Mouse (Mus musculus) MEL (cell line): ENCODE measurements around the gene Eif2b5. TPM values are rescaled to one million over a fixed set of nuclear protein-coding genes. Genes with fewer than 3 reads are reported as not detected.

ENCODE experiments used
- DNase-seq: peaks from one replicate; pipeline ENCODE4 v3.0.0; 2011; ENCODE audit warnings: low read depth, low spot score
- H3K27ac ChIP-seq: 2 replicates; pipeline ENCODE4 v1.5.1; 2012; ENCODE audit warnings: low read depth, mild to moderate bottlenecking, control low read depth, low read length, moderate library complexity; ENCODE audit not compliant: control insufficient read depth
- H3K27me3 ChIP-seq, 2 experiments: fragments of 150-350 bp in 1 of 2; sonication (generic) in 1 of 2; 2 replicates each; pipeline ENCODE4 v1.6.1; 2012; ENCODE audit warnings: low read length in 2 of 2, mild to moderate bottlenecking in 2 of 2, improper control_type of control experiment in 1 of 2, moderate library complexity in 1 of 2; ENCODE audit not compliant: insufficient read depth in 2 of 2, control insufficient read depth in 1 of 2
- H3K36me3 ChIP-seq, 2 experiments: 2 replicates each; pipeline ENCODE4 v1.6.1; 2012 to 2014; ENCODE audit warnings: low read length in 2 of 2, improper control_type of control experiment in 1 of 2, inconsistent platforms in 1 of 2, mild to moderate bottlenecking in 1 of 2; ENCODE audit not compliant: insufficient read depth in 2 of 2, control insufficient read depth in 1 of 2
- H3K4me1 ChIP-seq, 2 experiments: fragments of 150-350 bp in 1 of 2; sonication (generic) in 1 of 2; 2 replicates each; pipeline ENCODE4 v1.6.1; 2012; ENCODE audit warnings: low read length in 2 of 2, improper control_type of control experiment in 1 of 2, mild to moderate bottlenecking in 1 of 2; ENCODE audit not compliant: insufficient read depth in 2 of 2, control insufficient read depth in 1 of 2
- H3K4me3 ChIP-seq, 2 experiments: fragments of 150-350 bp in 1 of 2; sonication (generic) in 1 of 2; 2 replicates each; pipeline ENCODE4 v1.5.1; 2012; ENCODE audit warnings: low read depth in 2 of 2, low read length in 2 of 2, mild to moderate bottlenecking in 2 of 2, moderate library complexity in 2 of 2, control low read depth in 1 of 2, improper control_type of control experiment in 1 of 2; ENCODE audit not compliant: control insufficient read depth in 1 of 2, insufficient read depth in 1 of 2
- H3K79me2 ChIP-seq: 2 replicates; pipeline ENCODE4 v1.6.1; 2012; ENCODE audit warnings: mild to moderate bottlenecking, low read length, moderate library complexity; ENCODE audit not compliant: control insufficient read depth, poor library complexity, insufficient read depth
- H3K9ac ChIP-seq: 2 replicates; pipeline ENCODE4 v1.6.1; 2012; ENCODE audit warnings: low read depth, mild to moderate bottlenecking, control low read depth, low read length, moderate library complexity; ENCODE audit not compliant: control insufficient read depth, poor library complexity, severe bottlenecking
- H3K9me3 ChIP-seq: fragments of 150-350 bp; sonication (generic); replicated peaks from 2 replicates; pipeline ENCODE4 v1.6.1; 2012; ENCODE audit warnings: mild to moderate bottlenecking, low read length, improper control_type of control experiment, moderate library complexity; ENCODE audit not compliant: insufficient read depth
- BHLHE40 ChIP-seq: IDR thresholded peaks from 2 replicates; pipeline ENCODE4 v1.6.1; 2012; ENCODE audit warnings: low read depth, mild to moderate bottlenecking, inconsistent platforms, low read length, improper control_type of control experiment, borderline replicate concordance
- CHD1 ChIP-seq: IDR thresholded peaks from 2 replicates; pipeline ENCODE4 v1.6.1; 2012; ENCODE audit warnings: low read depth, mild to moderate bottlenecking, inconsistent platforms, low read length, improper control_type of control experiment
- CTCF ChIP-seq, 3 experiments: IDR thresholded peaks in 2 of 3; conservative IDR thresholded peaks in 1 of 3; 2 replicates each; pipeline ENCODE4 v1.5.1; 2011 to 2012; ENCODE audit warnings: low read length in 3 of 3, low read depth in 2 of 3, mild to moderate bottlenecking in 2 of 3, improper control_type of control experiment in 1 of 3, inconsistent platforms in 1 of 3, mixed read lengths in 1 of 3, moderate library complexity in 1 of 3; ENCODE audit not compliant: control insufficient read depth in 1 of 3, insufficient read depth in 1 of 3, poor library complexity in 1 of 3, severe bottlenecking in 1 of 3
- E2F4 ChIP-seq: IDR thresholded peaks from 2 replicates; pipeline ENCODE4 v1.6.1; 2011; ENCODE audit warnings: low read depth, low read length, improper control_type of control experiment, borderline replicate concordance
- GABPA ChIP-seq: IDR thresholded peaks from 2 replicates; pipeline ENCODE4 v1.6.1; 2012; ENCODE audit warnings: low read depth, mild to moderate bottlenecking, inconsistent platforms, low read length, improper control_type of control experiment, moderate library complexity
- HCFC1 ChIP-seq: IDR thresholded peaks from 2 replicates; pipeline ENCODE4 v1.6.1; 2012; ENCODE audit warnings: low read depth, mild to moderate bottlenecking, inconsistent platforms, low read length, improper control_type of control experiment, moderate library complexity
- JUND ChIP-seq: IDR thresholded peaks from 2 replicates; pipeline ENCODE4 v1.6.1; 2011; ENCODE audit warnings: low read depth, mild to moderate bottlenecking, improper control_type of control experiment, low read length
- KAT2A ChIP-seq: conservative IDR thresholded peaks from 2 replicates; pipeline ENCODE4 v1.6.1; 2012; ENCODE audit warnings: low read depth, low read length, improper control_type of control experiment, inconsistent platforms
- MAX ChIP-seq: IDR thresholded peaks from 2 replicates; pipeline ENCODE4 v1.6.1; 2011; ENCODE audit warnings: low read length, improper control_type of control experiment
- MAZ ChIP-seq: IDR thresholded peaks from 2 replicates; pipeline ENCODE4 v1.6.1; 2012; ENCODE audit warnings: low read depth, mild to moderate bottlenecking, inconsistent platforms, low read length, improper control_type of control experiment
- MEF2A ChIP-seq: IDR thresholded peaks from 2 replicates; pipeline ENCODE4 v1.6.1; 2014; ENCODE audit warnings: low read depth, mild to moderate bottlenecking, inconsistent platforms, low read length, improper control_type of control experiment; ENCODE audit not compliant: poor library complexity, insufficient replicate concordance, severe bottlenecking; ENCODE audit errors: extremely low read depth
- MXI1 ChIP-seq: IDR thresholded peaks from 2 replicates; pipeline ENCODE4 v1.6.1; 2011; ENCODE audit warnings: mild to moderate bottlenecking, low read depth, low read length, improper control_type of control experiment
- MYC ChIP-seq: IDR thresholded peaks from 2 replicates; pipeline ENCODE4 v1.6.1; 2011; ENCODE audit warnings: low read depth, mild to moderate bottlenecking, low read length, improper control_type of control experiment, moderate library complexity
- NELFE ChIP-seq: IDR thresholded peaks from 2 replicates; pipeline ENCODE4 v1.6.1; 2011; ENCODE audit warnings: low read depth, low read length, improper control_type of control experiment
- POLR2A ChIP-seq, 2 experiments: IDR thresholded peaks; 2 replicates each; pipeline ENCODE4 v1.6.1; 2011 to 2012; ENCODE audit warnings: low read length in 2 of 2, mild to moderate bottlenecking in 2 of 2, control low read depth in 1 of 2, improper control_type of control experiment in 1 of 2, low read depth in 1 of 2, moderate library complexity in 1 of 2; ENCODE audit not compliant: control insufficient read depth in 1 of 2, insufficient read depth in 1 of 2, poor library complexity in 1 of 2
- POLR2AphosphoS2 ChIP-seq: IDR thresholded peaks from 2 replicates; pipeline ENCODE4 v1.6.1; 2011; ENCODE audit warnings: low read length, improper control_type of control experiment
- POLR2AphosphoS5 ChIP-seq: IDR thresholded peaks from 2 replicates; pipeline ENCODE4 v1.6.1; 2012; ENCODE audit warnings: low read depth, borderline replicate concordance, mild to moderate bottlenecking, inconsistent platforms, low read length, moderate library complexity, mixed read lengths
- RAD21 ChIP-seq: IDR thresholded peaks from 2 replicates; pipeline ENCODE4 v1.6.1; 2011; ENCODE audit warnings: mild to moderate bottlenecking, low read depth, low read length, improper control_type of control experiment
- RCOR1 ChIP-seq: IDR thresholded peaks from 2 replicates; pipeline ENCODE4 v1.6.1; 2012; ENCODE audit warnings: low read depth, mild to moderate bottlenecking, inconsistent platforms, low read length, improper control_type of control experiment
- SIN3A ChIP-seq: IDR thresholded peaks from 2 replicates; pipeline ENCODE4 v1.6.1; 2012; ENCODE audit warnings: low read length, improper control_type of control experiment, inconsistent platforms
- TAL1 ChIP-seq: IDR thresholded peaks from 2 replicates; pipeline ENCODE4 v1.6.1; 2012; ENCODE audit warnings: mild to moderate bottlenecking, inconsistent platforms, low read length, moderate library complexity, mixed read lengths
- TBP ChIP-seq: IDR thresholded peaks from 2 replicates; pipeline ENCODE4 v1.8.0; 2011; ENCODE audit warnings: low read depth, low read length, improper control_type of control experiment
- USF1 ChIP-seq: IDR thresholded peaks from 2 replicates; pipeline ENCODE4 v1.6.1; 2014; ENCODE audit warnings: low read depth, mild to moderate bottlenecking, inconsistent platforms, low read length, improper control_type of control experiment, moderate library complexity
- ZC3H11A ChIP-seq: IDR thresholded peaks from 2 replicates; pipeline ENCODE4 v1.6.1; 2012; ENCODE audit warnings: low read depth, mild to moderate bottlenecking, inconsistent platforms, low read length, improper control_type of control experiment
- ZKSCAN1 ChIP-seq: IDR thresholded peaks from 2 replicates; pipeline ENCODE4 v1.6.1; 2012; ENCODE audit warnings: low read depth, mild to moderate bottlenecking, inconsistent platforms, low read length, improper control_type of control experiment, moderate library complexity
- polyA plus RNA-seq, 2 experiments: library from polyadenylated mRNA; stranded (reverse) in 1 of 2; unstranded in 1 of 2; fragments of >175 nt in 1 of 2; fragments of >200 nt in 1 of 2; gene quantifications; 2 replicates each; pipeline versions ENCODE4 v1.2.1 to v1.2.4; 2012; ENCODE audit warnings: low replicate concordance in 2 of 2, low read depth in 1 of 2; ENCODE audit not compliant: insufficient read length in 2 of 2, insufficient read depth in 1 of 2, missing spikeins in 1 of 2
- total RNA-seq: library from RNA; depleted of rRNA; stranded (reverse); fragments of 300-350 nt; gene quantifications from 2 replicates; pipeline ENCODE4 v1.2.3, GENCODE M21; 2012

Eif2b5 gene
- total and polyA plus RNA-seq, 3 experiments = 91.1 to 131 (median 115) TPM

DNA sequence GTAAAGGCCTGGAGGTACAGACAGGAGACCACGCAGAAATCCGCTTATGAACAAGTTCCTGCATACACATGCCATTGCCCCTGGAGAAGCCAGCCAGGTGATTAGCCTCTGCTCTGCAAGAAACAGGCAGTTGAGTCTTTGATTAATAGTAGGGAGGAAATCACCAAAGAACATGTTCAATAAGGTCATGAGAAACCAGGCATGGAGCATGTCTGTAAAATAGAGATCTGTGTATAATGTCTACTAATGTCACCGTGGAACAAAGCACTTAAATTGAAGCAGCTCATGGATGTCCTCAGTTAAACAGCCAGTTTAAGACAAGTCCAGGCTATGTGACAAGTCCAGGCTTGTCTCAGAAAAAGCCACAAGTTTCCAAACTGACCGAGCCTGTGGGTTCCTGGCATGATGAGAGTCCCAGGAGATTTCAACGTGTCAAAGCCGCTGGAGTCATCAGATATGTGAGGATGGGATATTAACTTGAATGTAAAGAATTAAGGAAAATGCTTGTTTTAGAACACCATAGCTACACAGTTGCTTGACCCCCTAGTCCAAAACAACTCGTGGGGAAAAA lies 12.7 kb downstream of the Eif2b5 start:
- DNase-seq = no peak
- no peak overlapping the region for H3K4me3 ChIP-seq
- H3K9ac ChIP-seq = no peak overlapping the region
- no peaks in the 10 kb centered on the region for H3K9me3 ChIP-seq
- H3K4me1 ChIP-seq = no peaks in the 10 kb centered on the region
- no peaks in the 10 kb centered on the region for H3K79me2 ChIP-seq
- no peak overlapping the region for H3K27ac ChIP-seq
- no peak for TF ChIP-seq BHLHE40
- TF ChIP-seq POLR2A (IDR thresholded peaks at IDR 0.05; ENCODE audit: control insufficient read depth in 1 of 2, insufficient read depth in 1 of 2, low read depth in 1 of 2, low read length in 2 of 2, poor library complexity in 1 of 2) = peak in 1 of 2 experiments; percentile 33; a peak in 1 of 4 replicates
- TF ChIP-seq POLR2AphosphoS2 = peak; percentile 46; the same call in 1 of the 2 replicates
- H3K27me3 ChIP-seq = no peaks in the 10 kb centered on the region
- H3K36me3 ChIP-seq = peaks cover 0 to 16% of the 10 kb centered on the region in 2 experiments; a peak in 2 of 4 replicates

DNA sequence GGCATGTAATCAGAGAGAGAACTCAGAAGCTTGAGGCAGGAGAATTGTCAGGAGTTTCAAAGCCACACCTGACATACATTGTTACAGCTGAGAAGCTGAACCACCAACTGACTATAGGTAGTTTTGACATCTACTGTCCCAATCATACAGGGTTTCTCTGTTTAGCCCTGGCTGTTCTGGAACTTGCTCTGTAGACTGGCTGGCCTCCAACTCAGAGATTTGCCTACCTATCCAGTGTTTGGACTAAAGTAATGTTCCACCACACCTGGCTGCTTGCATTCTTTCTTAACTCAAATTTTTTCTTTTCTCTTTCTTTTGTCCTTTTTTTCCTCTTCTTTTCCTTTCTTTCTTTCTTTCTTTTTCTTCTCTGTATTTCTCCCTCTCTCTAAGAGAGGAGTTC lies 17.4 kb downstream of the Eif2b5 start:
- H3K9me3 ChIP-seq = no peaks in the 10 kb centered on the region
- no peak for TF ChIP-seq JUND
- no peak for TF ChIP-seq USF1
- TF ChIP-seq GABPA = no peak
- TF ChIP-seq ZC3H11A = no peak
- no peak for TF ChIP-seq E2F4
- TF ChIP-seq MXI1 = no peak
- no peak for TF ChIP-seq MAZ
- H3K27ac ChIP-seq = no peak overlapping the region
- H3K27me3 ChIP-seq = no peaks in the 10 kb centered on the region
- H3K4me3 ChIP-seq = peak overlapping the region in 1 of 2 experiments; percentile 92; a peak in 1 of 4 replicates
- H3K4me1 ChIP-seq = peaks cover 0 to 15% of the 10 kb centered on the region in 2 experiments
- H3K36me3 ChIP-seq = peaks cover 0 to 4% of the 10 kb centered on the region in 2 experiments; a peak in 2 of 4 replicates
- peak overlapping the region; percentile 94 for H3K9ac ChIP-seq
- peaks cover 13% of the 10 kb centered on the region for H3K79me2 ChIP-seq
- DNase-seq = no peak

- Histone ChIP-seq H3K9ac (peak within 1 kb of the TSS; percentile 94), H3K4me1 (peaks cover 0 to 15% of the 10 kb centered on the region in 2 experiments), H3K79me2 (peaks cover 13% of the 10 kb centered on the region), H3K27ac (peak within 1 kb of the TSS; percentile 38), H3K27me3 (no peaks in the 10 kb centered on the region), H3K36me3 (peaks cover 0 to 4% of the 10 kb centered on the region in 2 experiments; a peak in 2 of 4 replicates), H3K9me3 (no peaks in the 10 kb centered on the region), H3K4me3 (peak within 1 kb of the TSS; percentile 92 to 99)
- DNase-seq = peak; percentile 78
- no peak for TF ChIP-seq GABPA
- no peak for TF ChIP-seq RAD21
- peak in 2 of 3 experiments; percentile 38 to 55; a peak in 4 of 6 replicates for TF ChIP-seq CTCF (IDR thresholded peaks at IDR 0.05 in 2 of 3, conservative IDR thresholded peaks at IDR 0.05 in 1 of 3; ENCODE audit: control insufficient read depth in 1 of 3, insufficient read depth in 1 of 3, low read depth in 2 of 3, low read length in 3 of 3, poor library complexity in 1 of 3, severe bottlenecking in 1 of 3)
- TF ChIP-seq RCOR1 = no peak
- peak; percentile 79 for TF ChIP-seq SIN3A
- TF ChIP-seq KAT2A = no peak
- no peak for TF ChIP-seq POLR2AphosphoS5
- TF ChIP-seq TAL1 = no peak
- TF ChIP-seq E2F4 = no peak
- TF ChIP-seq USF1 = peak; percentile 7; the same call in 1 of the 2 replicates
- TF ChIP-seq CHD1 = no peak
- no peak for TF ChIP-seq ZKSCAN1
- TF ChIP-seq MAX = no peak
- TF ChIP-seq TBP = no peak
- no peak for TF ChIP-seq MYC
- no peak for TF ChIP-seq MEF2A
- peak; percentile 78 for TF ChIP-seq HCFC1
- peak; percentile 59 for TF ChIP-seq NELFE
These were observed 18.1 kb downstream of the Eif2b5 start, which contains the start of gene Dvl3 for GRCm38 (mm10) chr16:20516726-20517201. TSS of gene Dvl3 (plus strand) at chr16:20516982.
